Comparison of ENCODE assay signal across 7 mouse cellular contexts in genomic region chr2:144333138-144333842, GRCm38 (mm10). TPM values are rescaled to one million over a fixed set of nuclear protein-coding genes. Genes with fewer than 3 reads are reported as not detected.
A peak's percentile ranks its signal among the peaks of the same experiment; 100 is the strongest.
DNase-seq lines count a peak whose midpoint lies in the region; ATAC-seq and TF ChIP-seq lines count a peak whose summit lies in the region.

No protein-coding gene starts in this region.

- H3K4me3 ChIP-seq in liver, adult 2 months (ENCODE audit: insufficient read depth, low read depth, low read length), result peak overlapping the region; percentile 41; the same call in 1 of the 2 replicates
- peak overlapping the region; percentile 49 for H3K4me3 ChIP-seq in embryonic facial prominence, embryonic 12.5 days
- H3K4me3 ChIP-seq in intestine, embryonic 16.5 days (ENCODE audit: low read length), result peak overlapping the region; percentile 40
- H3K4me3 ChIP-seq in stomach, embryonic 16.5 days (replicated peaks; ENCODE audit: low read length), result peak overlapping the region; percentile 57

- no peak overlapping the region for H3K9ac ChIP-seq in liver, adult 2 months (ENCODE audit: low read depth, low read length)
- H3K9ac ChIP-seq in embryonic facial prominence, embryonic 12.5 days, result no peak overlapping the region; the same call in 1 of the 2 replicates
- peak overlapping the region; percentile 45; the same call in 1 of the 2 replicates for H3K9ac ChIP-seq in intestine, embryonic 16.5 days (ENCODE audit: low read depth, low read length)
- 0 out of 2 replicates have a peak overlapping the region, but pooled peaks have one; percentile 38 for H3K9ac ChIP-seq in stomach, embryonic 16.5 days (ENCODE audit: low read length)

- no peaks in the 10 kb centered on the region for H3K79me2 ChIP-seq in liver, adult 2 months (ENCODE audit: control insufficient read depth, insufficient read depth, low read length)

- peaks cover 4% of the 10 kb centered on the region; the same call in 1 of the 2 replicates for H3K4me1 ChIP-seq in liver, adult 2 months (ENCODE audit: control insufficient read depth, insufficient read depth, low read length)
- H3K4me1 ChIP-seq in embryonic facial prominence, embryonic 12.5 days, result peaks cover 25% of the 10 kb centered on the region
- H3K4me1 ChIP-seq in intestine, embryonic 16.5 days (ENCODE audit: control insufficient read depth, insufficient read depth, low read length), result peaks cover 31% of the 10 kb centered on the region
- H3K4me1 ChIP-seq in stomach, embryonic 16.5 days (ENCODE audit: control insufficient read depth, insufficient read depth, low read length), result peaks cover 11% of the 10 kb centered on the region; the same call in 1 of the 2 replicates

- no peak overlapping the region for H3K27ac ChIP-seq in liver, adult 2 months (replicated peaks; ENCODE audit: insufficient read depth, low read depth, low read length)
- H3K27ac ChIP-seq in embryonic facial prominence, embryonic 12.5 days, result no peak overlapping the region
- H3K27ac ChIP-seq in intestine, embryonic 16.5 days (ENCODE audit: low read length), result no peak overlapping the region
- H3K27ac ChIP-seq in stomach, embryonic 16.5 days (ENCODE audit: low read length), result no peak overlapping the region

- TF ChIP-seq POLR2A in liver, adult 2 months (IDR thresholded peaks at IDR 0.05; ENCODE audit: extremely low read depth, insufficient read depth, low read length), result no peak

- DNase-seq in liver, adult 2 months (ENCODE audit: extremely low read depth, low read depth, low spot score), result no peak
- DNase-seq in liver, result no peak
- peak; percentile 8 for DNase-seq in lung, postnatal 36 days
- no peak for DNase-seq in natural killer cell, adult 2 months (ENCODE audit: low spot score in 2 of 2)

- H3K36me3 ChIP-seq in liver, adult 2 months (ENCODE audit: control insufficient read depth, insufficient read depth, low read length), result no peaks in the 10 kb centered on the region
- H3K36me3 ChIP-seq in embryonic facial prominence, embryonic 12.5 days, result no peaks in the 10 kb centered on the region
- H3K36me3 ChIP-seq in intestine, embryonic 16.5 days (ENCODE audit: control insufficient read depth, insufficient read depth, low read length), result no peaks in the 10 kb centered on the region
- H3K36me3 ChIP-seq in stomach, embryonic 16.5 days (ENCODE audit: control insufficient read depth, insufficient read depth, low read length), result no peaks in the 10 kb centered on the region

- WGBS in liver, adult 2 months, result 24% methylated on average over 28 of the region's 28 CpGs
- 5% methylated on average over 28 of the region's 28 CpGs for WGBS in embryonic facial prominence, embryonic 12.5 days
- WGBS in intestine, embryonic 16.5 days, result 8% methylated on average over 28 of the region's 28 CpGs
- WGBS in stomach, embryonic 16.5 days, result 9% methylated on average over 28 of the region's 28 CpGs

- ATAC-seq in embryonic facial prominence, embryonic 12.5 days (ENCODE audit: insufficient number of reproducible peaks, insufficient read depth, low FRiP score, low TSS enrichment), result no peak
- peak; percentile 10; the same call in 1 of the 2 replicates for ATAC-seq in intestine, embryonic 16.5 days
- no peak for ATAC-seq in stomach, embryonic 16.5 days (ENCODE audit: insufficient read depth, low FRiP score)

- H3K4me2 ChIP-seq in embryonic facial prominence, embryonic 12.5 days (replicated peaks), result peak overlapping the region; percentile 93
- H3K4me2 ChIP-seq in intestine, embryonic 16.5 days (ENCODE audit: low read depth, low read length), result peak overlapping the region; percentile 63
- peak overlapping the region; percentile 66 for H3K4me2 ChIP-seq in stomach, embryonic 16.5 days (ENCODE audit: low read depth, low read length)

- no peaks in the 10 kb centered on the region for H3K9me3 ChIP-seq in embryonic facial prominence, embryonic 12.5 days
- no peaks in the 10 kb centered on the region for H3K9me3 ChIP-seq in intestine, embryonic 16.5 days (ENCODE audit: control insufficient read depth, low read length)
- H3K9me3 ChIP-seq in stomach, embryonic 16.5 days (replicated peaks; ENCODE audit: control insufficient read depth, low read length), result no peaks in the 10 kb centered on the region

- TF ChIP-seq CTCF in liver, adult 2 months (IDR thresholded peaks at IDR 0.05; ENCODE audit: low read depth, low read length), result no peak

- H3K27me3 ChIP-seq in liver, adult 2 months (ENCODE audit: control insufficient read depth, insufficient read depth, low read length), result peaks cover 28% of the 10 kb centered on the region
- peaks cover 72% of the 10 kb centered on the region for H3K27me3 ChIP-seq in embryonic facial prominence, embryonic 12.5 days
- H3K27me3 ChIP-seq in intestine, embryonic 16.5 days (replicated peaks; ENCODE audit: control insufficient read depth, insufficient read depth, low read length), result peaks cover 20% of the 10 kb centered on the region
- H3K27me3 ChIP-seq in stomach, embryonic 16.5 days (ENCODE audit: control insufficient read depth, insufficient read depth, low read length), result peaks cover 23% of the 10 kb centered on the region

RNA-seq across cellular contexts. Expression of gene Ovol2, which starts 1.3 kb away (rescaled TPM):
- 0.18 TPM in 1 of 2 replicates, not detected in the other for total RNA-seq in liver, adult 2 months (2014; rRNA removed)
- not detected in 2 replicates for polyA plus RNA-seq in liver, adult 2 months (2012; rRNA removed)
- polyA plus RNA-seq in embryonic facial prominence, embryonic 12.5 days (2016; fragmentation: Nextera tagmentation; extraction: Ambion mirVana), result 1.1 and 1.6 TPM in 2 replicates
- polyA plus RNA-seq in intestine, embryonic 16.5 days (2015; fragmentation: Nextera tagmentation; extraction: Ambion mirVana), result 1.2 TPM in 2 replicates
- polyA plus RNA-seq in stomach, embryonic 16.5 days (2015; fragmentation: Nextera tagmentation; extraction: Ambion mirVana), result 3.2 and 3.5 TPM in 2 replicates

RNA-seq across cellular contexts. Expression of gene Kat14, which starts 35.5 kb away (rescaled TPM):
- 10.2 and 16.4 TPM in 2 replicates for total RNA-seq in liver, adult 2 months (2014; rRNA removed)
- polyA plus RNA-seq in liver, adult 2 months (2012; rRNA removed), result 15.8 TPM in 2 replicates
- polyA plus RNA-seq in embryonic facial prominence, embryonic 12.5 days (2016; fragmentation: Nextera tagmentation; extraction: Ambion mirVana), result 51.3 and 53.3 TPM in 2 replicates
- 44.7 and 45.5 TPM in 2 replicates for polyA plus RNA-seq in intestine, embryonic 16.5 days (2015; fragmentation: Nextera tagmentation; extraction: Ambion mirVana)
- 34.6 and 36.9 TPM in 2 replicates for polyA plus RNA-seq in stomach, embryonic 16.5 days (2015; fragmentation: Nextera tagmentation; extraction: Ambion mirVana)

RNA-seq across cellular contexts. Expression of gene Pet117, which starts 35.5 kb away (rescaled TPM):
- not detected in 2 replicates for total RNA-seq in liver, adult 2 months (2014; rRNA removed)
- not detected in 2 replicates for polyA plus RNA-seq in liver, adult 2 months (2012; rRNA removed)
- not detected in 2 replicates for polyA plus RNA-seq in embryonic facial prominence, embryonic 12.5 days (2016; fragmentation: Nextera tagmentation; extraction: Ambion mirVana)
- 1.3 and 4.2 TPM in 2 replicates for polyA plus RNA-seq in intestine, embryonic 16.5 days (2015; fragmentation: Nextera tagmentation; extraction: Ambion mirVana)
- polyA plus RNA-seq in stomach, embryonic 16.5 days (2015; fragmentation: Nextera tagmentation; extraction: Ambion mirVana), result 4.0 and 6.8 TPM in 2 replicates

Comparison
In these comparisons a context has a peak if more than half of its experiments do, and no peak if none do; other contexts are left out.
1. H3K9ac ChIP-seq: peak in intestine, embryonic 16.5 days (single experiment) and stomach, embryonic 16.5 days (single experiment); none in liver, adult 2 months (single experiment) and embryonic facial prominence, embryonic 12.5 days (single experiment).
2. Peak in every context shown above with its lines, with median percentiles within 50 percentile points of each other: H3K4me3 ChIP-seq and H3K4me2 ChIP-seq.